Mouse (Mus musculus): ENCODE measurements at regions not wholly inside any gene's neighbourhood (a gene's known extent, or its start where the extent isn't known, plus 50 kb on each side); places are given as distances from the start of the nearest gene placed in this dataset.
"Not testable (repeated sequence)": the region's sequence is repeated elsewhere in the genome, so short reads cannot be mapped to it uniquely, and the experiment has no call there.

DNA sequence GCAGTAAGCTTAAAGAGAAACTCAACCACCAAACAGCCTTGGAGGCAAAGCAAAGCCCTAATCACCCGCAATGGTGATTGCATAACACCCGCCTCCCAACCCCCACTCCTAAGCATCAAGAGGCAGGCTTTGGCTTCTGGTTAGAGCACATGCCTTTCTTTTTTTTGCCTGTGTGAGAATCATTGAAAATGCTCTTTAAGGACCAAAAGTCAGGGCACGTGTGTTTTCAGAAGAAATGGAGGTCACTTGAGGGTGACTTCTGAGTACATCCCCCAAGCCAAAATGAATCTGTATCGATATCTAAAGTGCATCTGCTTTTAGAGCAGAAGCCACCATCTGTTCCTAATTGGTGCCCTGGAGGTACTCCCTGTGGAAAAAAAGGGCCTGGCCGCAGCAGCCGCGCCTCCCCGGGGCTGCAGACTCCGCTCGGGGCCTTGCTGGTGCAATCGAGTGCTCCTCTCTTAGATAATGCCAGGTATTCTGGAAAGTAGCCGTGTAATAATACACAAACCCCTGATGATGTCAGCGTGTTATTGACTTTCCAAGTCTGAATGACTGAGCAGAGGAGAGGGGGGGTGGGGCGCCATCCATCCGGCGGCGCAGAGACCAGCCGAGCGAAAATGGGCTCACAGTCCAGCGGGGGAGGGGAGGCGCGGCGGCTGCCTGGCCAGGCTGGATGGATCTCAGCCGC lies 140.7 kb upstream of the Tbl1xr1 start:
- peak; percentile 92 to 97 for DNase-seq (ENCODE audit: low spot score in 2 of 2)

DNA sequence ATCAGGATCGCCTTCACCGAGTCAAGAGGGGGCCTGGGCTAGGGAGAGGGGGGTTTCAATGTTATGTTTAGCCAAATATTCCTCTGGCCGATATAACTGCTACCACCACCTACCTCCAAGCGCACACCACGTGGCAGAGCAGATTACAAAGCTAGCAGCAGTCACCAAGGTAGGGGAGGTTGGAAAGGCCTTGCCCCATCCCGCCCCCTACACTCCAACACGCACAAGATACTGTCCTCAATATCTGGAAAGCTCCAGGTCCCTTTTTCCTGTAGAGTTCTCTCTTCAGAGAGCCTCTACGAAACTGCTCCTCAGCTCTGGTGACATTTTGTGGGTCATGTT lies 140.2 kb upstream of the Tbl1xr1 start:
- no peak for DNase-seq (ENCODE audit: low spot score in 2 of 2)

DNA sequence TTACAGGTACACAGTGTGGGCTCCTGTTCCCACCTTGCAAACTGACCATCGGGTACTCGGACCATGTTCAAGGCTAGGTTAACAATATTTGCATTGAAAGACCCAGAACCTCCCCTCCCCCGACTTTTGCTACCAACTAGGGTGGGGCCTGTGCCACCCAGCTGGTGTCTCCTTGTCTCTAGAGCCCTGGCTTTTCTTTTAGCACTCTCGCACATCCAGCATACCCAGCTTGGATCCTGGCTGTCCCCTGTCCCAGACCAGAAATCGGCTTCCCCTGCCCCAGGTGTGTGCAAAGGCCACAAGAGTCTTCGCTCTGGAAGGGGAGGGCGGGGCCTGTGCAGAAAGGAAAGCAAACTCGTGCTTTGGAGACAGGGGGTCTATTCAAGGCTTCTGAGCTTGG lies 139.8 kb upstream of the Tbl1xr1 start:
- no peak for DNase-seq (ENCODE audit: low spot score in 2 of 2)

DNA sequence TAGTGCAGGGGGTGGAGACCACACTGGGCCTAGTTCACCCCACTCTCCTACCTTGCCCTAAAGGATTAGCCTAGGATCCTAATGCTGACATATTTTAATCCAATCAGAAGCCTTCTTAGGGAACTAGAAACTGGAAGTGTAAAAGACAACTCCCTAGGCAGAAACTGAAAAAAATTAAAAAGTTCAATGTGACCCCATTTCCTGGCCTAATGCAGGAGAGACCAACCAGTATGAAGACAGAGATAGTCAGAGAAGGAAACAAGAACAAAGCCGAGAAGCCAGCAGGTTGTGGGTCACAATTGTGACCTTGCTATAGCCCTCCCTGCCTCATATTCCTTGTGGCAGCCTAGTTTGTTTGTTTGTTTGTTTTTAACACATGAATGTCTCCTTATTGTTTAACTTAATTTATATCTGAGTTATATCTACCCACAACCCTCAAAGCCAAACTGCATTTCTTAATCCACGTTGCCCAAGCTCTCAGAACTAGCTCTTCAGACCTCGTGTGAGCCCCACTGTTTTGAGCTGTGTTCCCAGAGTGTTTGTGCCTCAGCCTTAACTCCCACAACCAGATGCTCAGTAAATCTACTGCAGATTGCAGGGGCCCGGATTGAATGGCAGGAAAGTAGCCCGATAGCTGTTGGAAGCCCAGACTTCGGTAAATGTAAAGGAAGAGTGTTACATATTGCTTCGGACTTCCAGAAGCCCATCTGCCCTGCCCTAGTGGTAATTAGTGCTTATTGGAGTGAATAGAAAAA lies 139.0 kb upstream of the Tbl1xr1 start:
- DNase-seq (ENCODE audit: low spot score in 2 of 2) = no peak

DNA sequence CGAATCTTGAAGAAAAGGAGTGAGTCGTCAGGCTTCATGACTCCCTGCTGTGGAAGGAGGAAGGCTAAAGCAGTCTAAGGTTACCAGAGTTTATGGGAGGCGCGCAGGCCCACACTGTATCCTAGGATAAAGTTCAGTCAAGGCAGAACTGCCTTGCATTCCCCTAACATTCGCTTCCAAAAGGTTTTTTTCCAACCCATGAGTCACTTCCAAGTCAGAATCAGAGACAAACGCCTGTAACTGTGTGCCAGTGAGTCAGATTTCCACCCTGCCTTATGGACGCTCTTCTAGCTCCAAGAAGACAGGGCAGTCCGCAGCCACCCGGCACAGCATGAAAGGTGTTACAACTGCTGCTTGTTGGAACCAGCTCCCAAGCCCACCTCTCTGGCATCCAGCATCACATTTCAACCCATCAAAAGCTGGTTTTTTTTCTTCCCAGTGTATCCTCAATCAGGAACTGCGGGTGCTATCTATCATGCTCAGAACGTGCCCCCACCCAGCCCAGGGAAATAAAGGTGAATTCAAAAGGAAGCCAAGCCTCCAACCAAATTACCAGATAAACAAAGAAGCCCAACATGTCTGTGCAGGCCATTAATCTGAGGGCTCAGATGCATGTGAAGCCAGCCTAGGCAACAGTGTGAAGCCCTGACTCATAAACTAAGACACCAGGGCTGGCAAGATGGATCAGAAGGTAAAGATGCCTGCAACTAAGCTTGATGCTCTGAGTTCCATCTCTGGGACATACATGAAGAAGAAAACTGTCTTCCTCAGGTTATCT lies 138.2 kb upstream of the Tbl1xr1 start:
- DNase-seq (ENCODE audit: low spot score in 2 of 2) = no peak

DNA sequence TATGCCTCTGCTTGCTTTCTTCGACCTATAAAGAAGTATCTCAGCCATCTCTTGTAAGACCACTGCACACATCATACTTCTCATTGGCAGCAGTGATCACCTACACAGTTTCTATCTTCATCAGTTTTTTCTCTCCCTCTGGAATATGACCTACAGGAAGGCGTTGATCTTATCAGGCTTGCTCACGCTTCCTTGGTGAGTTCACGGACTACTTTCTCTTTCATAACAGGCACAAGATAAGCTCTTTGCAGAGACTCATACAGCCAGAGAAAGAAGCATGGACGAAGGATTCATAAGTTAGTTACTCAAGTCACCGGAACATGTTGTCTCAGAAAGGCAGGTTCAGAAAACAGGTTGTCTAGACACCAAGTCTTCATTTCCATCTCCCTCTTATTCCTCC lies 136.7 kb upstream of the Tbl1xr1 start:
- no peak for DNase-seq (ENCODE audit: low spot score in 2 of 2)

DNA sequence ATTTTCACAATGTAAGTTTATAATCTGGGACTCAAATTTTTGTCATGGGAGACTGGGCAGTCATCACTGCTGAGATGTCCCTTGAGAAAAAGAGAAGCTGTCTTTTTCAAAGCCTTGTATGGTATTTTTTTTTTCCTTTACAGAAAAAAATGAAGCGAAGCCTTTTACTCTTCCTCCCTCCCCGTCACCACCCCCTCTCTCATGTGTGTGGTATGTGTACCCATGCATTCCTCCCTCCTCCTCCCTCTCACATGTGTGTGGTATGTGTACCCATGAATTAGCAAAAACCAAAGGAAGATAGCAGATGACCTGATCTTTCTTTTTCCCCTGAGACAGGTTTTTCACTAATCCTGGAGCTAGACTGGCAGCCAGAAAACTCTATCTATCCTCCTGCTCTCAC lies 134.9 kb upstream of the Tbl1xr1 start:
- DNase-seq (ENCODE audit: low spot score in 2 of 2) = no peak

DNA sequence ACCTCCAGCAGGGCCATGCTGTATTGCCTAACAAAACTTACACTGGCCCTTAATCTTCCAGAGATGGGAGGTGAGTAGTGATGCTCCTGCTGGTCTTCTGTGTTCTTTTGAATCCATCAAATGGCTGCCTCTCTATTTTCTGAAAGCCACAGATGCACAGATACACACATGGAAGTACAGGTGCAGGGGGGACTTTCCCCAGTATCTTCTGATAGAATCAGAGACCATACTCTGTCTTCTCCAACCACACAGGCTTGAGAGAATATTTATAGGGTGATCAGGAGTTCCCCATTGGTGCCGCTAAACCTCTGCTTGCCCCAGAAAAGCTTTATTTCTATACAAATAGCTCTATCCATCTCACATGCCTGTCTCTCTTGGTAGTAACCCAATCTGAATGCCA lies 133.5 kb upstream of the Tbl1xr1 start:
- no peak for DNase-seq (ENCODE audit: low spot score in 2 of 2)

DNA sequence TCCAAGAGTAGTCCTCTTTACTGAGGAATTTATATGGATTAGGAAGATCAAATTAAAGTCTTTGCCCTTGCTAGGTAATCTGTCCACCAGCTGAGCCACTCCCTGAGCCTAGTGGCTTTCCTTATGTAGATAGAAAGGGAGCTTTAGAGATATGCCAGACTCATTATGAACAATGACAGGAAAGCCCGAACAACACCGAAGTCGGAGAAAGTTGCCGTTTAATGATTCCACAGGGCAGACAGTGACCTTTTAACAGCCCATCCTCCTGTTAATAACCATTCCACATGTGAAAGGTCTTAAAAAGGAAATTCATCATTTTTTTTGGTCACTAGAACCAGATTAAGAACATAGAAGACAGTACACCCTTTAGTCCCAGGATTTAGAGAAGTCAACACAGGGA lies 130.7 kb upstream of the Tbl1xr1 start:
- no peak for DNase-seq (ENCODE audit: low spot score in 2 of 2)

DNA sequence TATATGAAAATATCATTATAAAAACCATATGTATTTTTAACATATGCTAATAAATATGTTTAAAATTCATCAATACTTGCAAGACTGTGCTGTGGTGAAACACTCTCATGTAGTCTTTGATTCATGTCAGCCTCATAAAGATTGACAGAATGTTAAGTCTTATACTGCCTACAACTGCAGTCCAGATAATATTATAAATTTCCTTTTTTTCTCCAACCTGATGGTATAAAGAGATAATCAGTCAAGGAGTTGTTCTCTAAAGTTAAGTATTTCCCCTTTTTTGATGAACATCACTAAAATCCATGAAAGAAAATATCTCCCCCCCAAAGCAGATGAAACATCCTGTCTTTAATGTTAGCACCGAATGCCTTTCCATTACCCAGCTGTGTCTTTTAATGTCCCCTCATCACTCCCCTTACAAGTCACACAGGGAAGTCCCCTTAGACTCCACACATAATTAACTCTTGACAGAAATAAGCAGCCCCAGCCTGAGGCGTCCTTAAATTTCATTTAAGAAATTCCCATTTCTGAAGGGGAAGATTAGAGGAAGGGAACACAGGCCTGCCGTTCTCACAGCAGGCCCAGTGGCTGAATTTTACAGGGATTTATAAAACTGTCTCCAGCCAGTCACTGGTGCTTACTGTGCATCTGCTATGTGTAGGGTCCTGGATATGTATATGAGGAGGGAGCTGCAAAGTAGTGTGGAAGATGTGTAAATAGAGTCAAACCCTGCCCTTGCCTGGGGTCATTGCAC lies 129.0 kb upstream of the Tbl1xr1 start:
- no peak for DNase-seq (ENCODE audit: low spot score in 2 of 2)

DNA sequence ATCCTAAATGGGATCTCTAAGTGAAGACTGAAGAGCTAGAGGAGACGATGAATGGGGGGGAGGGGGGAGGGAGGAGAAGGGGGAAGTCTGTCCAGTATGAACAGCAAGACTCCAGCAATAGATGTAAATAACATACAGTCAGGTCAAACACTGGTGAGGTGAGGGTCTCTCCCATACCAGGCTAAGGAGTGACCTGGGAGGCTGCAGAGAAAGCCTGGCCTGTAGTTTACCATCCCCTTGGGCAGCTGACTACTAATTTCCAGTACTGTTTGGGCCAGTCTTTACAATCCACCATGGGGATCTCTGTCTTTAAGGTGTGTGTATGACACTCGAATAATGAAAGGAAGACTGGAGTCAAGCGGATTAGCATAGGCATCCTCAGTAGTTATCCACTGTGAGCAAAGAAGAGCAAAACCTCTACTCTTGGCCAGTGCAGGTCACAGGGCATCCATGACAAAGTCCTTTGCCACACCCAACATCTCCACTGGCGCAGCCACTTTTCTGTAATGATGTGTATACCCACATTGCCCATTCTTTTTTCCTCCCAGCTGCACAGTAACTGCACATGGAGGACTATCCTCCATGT lies 128.3 kb upstream of the Tbl1xr1 start:
- no peak for DNase-seq (ENCODE audit: low spot score in 2 of 2)

DNA sequence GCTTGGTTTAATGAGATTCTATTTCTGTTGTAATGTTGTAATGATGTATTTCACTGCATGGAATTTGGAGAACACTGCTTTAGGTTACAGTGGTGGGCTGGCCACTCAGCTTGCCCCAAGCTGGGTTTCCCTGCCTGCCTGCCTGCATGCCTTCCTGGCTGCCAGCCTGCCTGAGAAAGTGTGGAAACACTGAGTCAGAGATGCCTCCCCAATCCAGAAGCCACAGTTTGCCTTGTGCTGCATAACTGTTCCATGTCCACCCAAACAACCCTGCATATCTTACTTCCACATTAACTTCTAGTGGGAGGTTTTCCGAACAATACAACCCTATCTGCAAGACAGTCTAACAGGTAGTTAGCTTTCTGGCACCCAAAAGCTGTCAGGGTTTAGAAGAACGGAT lies 127.0 kb upstream of the Tbl1xr1 start:
- DNase-seq (ENCODE audit: low spot score in 2 of 2) = no peak

DNA sequence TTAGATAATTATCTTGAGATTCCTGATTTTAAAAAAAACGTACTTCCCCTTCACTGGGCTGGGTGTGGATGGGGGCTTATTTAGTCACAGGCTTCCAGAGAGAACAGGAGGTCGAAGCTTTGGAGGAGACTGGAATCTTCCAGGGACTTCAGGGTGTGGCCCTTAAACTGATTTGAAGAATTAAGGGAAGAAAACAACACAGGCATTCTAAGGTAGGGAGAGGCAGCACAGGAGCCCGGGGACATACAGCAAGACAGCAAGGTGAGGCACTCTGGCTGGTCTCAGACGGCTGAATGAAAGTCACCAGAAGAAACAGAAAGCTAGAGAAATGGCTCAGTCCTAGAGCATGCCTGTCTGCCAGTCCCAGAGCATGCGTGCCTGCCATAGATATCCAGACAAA lies 125.9 kb upstream of the Tbl1xr1 start:
- DNase-seq (ENCODE audit: low spot score in 2 of 2) = no peak

DNA sequence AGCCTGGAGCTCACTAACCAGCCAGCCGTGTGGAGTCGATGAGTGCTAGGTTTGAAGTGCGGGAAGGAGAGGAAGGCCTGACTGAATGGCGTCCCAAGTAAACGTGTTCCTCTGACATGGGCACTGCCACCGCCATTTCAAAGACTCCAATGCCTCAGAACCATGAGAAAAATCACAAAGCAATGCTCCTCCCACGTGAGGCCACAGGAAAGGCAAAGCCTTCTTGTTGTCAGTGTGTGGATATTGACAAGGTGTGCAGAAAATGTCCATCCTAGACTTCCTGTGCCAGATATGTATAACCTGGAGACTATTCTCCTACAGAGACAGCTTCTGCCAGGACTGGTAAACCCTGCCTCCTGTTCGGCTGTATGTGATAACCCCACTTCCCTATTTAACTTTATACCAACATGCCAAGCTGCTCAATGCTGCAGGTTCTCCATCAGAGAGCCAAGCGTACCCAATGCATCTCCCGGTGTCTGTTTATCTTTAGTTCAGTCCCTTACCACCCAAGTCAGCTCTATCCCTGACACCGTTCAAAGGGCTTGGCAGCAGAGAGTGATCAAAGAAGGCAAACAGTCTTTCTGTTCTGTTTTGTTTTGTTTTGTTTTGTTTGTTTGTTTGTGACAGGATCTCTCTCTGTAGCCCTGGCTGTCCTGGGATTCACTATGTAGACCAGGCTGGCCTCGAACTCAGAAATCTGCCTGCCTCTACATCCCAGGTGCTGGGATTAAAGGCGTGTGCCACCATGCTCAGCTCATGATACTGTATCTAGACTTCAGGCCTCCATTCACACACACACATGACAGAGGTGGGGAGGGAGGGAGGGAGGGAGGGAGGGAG lies 124.8 kb upstream of the Tbl1xr1 start:
- DNase-seq (ENCODE audit: low spot score in 2 of 2) = no peak

DNA sequence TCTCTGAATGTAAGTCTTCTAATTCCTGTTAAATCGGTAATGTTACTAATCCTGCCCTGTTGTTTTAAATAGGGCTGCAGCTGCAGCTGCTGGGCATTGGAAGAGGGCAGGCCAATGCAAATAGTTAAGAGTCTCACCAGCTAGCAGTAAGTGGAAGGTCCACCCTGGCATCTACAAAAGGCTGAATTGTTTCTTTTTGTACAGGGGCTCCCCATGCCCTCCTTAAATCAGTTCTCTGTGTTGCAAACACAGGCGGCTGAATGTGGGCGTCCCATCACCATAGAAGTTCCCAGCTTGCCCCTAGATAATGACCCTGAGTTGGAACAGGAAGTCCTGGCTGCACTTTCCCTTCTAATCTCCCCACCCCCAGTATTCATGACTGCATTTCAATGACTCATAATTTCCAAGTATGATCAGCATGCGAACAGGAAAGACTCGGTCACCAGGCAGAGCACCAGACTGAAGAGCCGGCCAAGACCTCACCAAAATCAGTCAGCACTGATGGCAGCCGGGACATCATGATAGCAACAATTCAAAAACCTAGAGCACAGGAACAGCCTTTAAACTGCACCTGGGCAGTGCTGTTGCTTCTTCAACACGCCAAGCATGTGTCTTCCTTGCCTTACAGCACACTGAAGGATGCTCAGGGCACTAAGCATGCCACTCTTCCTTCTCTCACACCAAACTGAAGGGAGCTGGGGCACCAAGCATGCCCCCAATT lies 123.6 kb upstream of the Tbl1xr1 start:
- DNase-seq (ENCODE audit: low spot score in 2 of 2) = no peak

DNA sequence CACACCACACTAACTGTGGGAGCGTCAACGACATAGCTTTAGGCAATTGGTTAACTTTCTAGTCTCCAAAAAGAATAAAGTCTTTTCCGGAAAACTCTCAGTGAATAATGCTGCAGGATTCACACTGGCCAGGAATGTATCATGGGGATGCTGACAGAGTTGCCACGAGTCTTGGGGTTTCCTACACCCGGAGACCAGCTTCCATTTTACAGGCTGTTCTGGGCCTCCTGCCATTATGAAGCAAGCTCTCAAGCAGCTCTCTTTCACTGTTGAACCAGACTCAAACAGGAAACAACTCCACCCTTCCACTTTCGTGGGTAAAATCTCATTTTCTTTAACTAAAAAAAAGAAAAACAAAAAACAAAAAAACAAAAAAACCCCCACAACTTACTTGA lies 123.0 kb upstream of the Tbl1xr1 start:
- DNase-seq (ENCODE audit: low spot score in 2 of 2) = no peak

DNA sequence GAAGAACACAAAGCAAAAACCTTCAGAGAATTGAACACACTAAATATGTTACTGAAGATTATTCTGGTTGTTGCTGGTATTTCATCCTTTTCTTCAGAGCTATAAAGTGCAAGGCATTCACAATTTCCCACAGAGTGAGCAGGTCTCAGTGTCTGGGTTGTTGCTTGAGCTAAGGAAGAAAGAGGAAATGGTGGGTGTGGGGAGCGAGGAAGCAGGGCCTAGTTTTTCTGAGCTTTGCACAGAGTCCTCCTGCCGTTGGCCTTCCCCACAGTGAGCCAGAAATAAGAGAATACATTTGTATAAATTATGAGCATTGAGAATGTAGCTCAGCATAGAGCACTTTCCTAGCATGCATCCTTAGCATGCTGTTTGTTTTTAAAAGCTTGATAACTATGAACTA lies 120.8 kb upstream of the Tbl1xr1 start:
- no peak for DNase-seq (ENCODE audit: low spot score in 2 of 2)

DNA sequence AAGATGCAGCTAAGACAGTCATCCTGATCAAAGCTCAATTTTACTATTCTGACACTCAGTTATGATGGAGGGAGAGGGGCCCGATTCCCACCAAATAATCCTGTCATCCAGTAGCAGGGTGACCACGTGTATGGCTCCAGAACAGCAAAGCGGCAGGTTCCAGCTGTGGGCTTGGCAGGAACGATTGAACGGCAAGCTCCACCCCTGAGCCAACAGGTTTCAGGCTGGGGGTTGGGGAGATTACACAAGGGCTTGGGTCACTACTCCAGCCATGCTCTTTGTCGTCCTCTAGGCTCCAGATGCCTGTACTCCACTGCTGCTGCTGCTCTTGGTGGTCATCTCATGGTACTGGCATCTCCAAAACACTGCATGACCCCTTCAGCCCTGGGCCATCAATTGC lies 119.3 kb upstream of the Tbl1xr1 start:
- not testable (repeated sequence) for DNase-seq (ENCODE audit: low spot score in 2 of 2)

DNA sequence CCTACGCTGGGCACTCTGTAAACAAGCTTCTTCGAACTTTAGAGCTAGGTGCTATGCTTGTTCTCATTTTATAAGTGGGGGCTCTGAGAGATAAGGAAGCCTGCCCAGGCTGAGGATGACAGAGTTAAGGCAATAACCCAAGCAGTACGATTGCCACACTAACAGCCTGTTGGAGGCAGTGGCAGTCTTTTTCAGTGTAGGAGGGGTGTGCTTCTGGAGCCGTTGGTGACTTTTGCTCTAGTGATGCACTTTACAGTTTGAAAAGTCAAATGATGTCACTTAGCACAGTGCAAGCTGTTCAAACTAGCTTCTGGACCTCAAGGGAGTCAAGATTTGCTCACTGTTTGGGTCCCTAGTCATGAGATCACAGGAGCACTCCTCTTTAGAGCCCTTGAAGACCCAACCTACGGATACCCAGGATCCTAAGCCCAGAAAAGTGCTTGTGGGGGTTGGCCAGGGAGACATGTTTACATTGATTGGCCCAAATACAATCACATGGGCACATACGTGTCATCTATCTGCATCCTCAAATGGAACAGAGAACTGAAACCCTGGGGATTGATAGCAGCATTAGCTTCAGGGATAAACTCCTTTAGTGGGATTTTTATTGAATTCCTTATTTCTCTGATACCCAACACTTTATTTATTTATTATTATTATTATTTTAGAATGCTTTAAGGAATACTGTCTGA lies 117.7 kb upstream of the Tbl1xr1 start:
- DNase-seq (ENCODE audit: low spot score in 2 of 2) = no peak
